Mouse (Mus musculus) kidney, postnatal 0 days (tissue): Measurements from ENCODE around the gene Adm2. TPM values are rescaled to one million over a fixed set of nuclear protein-coding genes. Genes with fewer than 3 reads are reported as not detected.

Experiments used
- ATAC-seq: fragments of 200-750 bp; cut with Nextera tagmentation; replicated peaks from 2 replicates; pipeline ENCODE4 v1.8.0; 2017; ENCODE audit warnings: low read depth, moderate number of reproducible peaks, moderate TSS enrichment, moderate library complexity; ENCODE audit not compliant: low FRiP score
- DNase-seq: peaks from one replicate; pipeline ENCODE4 v3.0.0-alpha.2; 2016; ENCODE audit warnings: low spot score
- H3K27ac ChIP-seq: fragments of 300-500 bp; sonication (generic); 2 replicates; pipeline ENCODE4 v1.5.1; 2014; ENCODE audit warnings: mild to moderate bottlenecking
- H3K27me3 ChIP-seq: fragments of 300-500 bp; sonication (generic); 2 replicates; pipeline ENCODE4 v1.6.1; 2014; ENCODE audit warnings: low read length, mixed read lengths; ENCODE audit not compliant: insufficient read depth
- H3K36me3 ChIP-seq: fragments of 300-500 bp; sonication (generic); 2 replicates; pipeline ENCODE4 v1.6.1; 2014; ENCODE audit warnings: low read length, mixed read lengths; ENCODE audit not compliant: insufficient read depth
- H3K4me1 ChIP-seq: fragments of 300-500 bp; sonication (generic); replicated peaks from 2 replicates; pipeline ENCODE4 v1.6.1; 2014; ENCODE audit warnings: antibody characterized with exemption, low read length, mixed read lengths; ENCODE audit not compliant: insufficient read depth
- H3K4me2 ChIP-seq: fragments of 300-500 bp; sonication (generic); 2 replicates; pipeline ENCODE4 v1.6.1; 2014; ENCODE audit warnings: mild to moderate bottlenecking, low read length, moderate library complexity, mixed read lengths
- H3K4me3 ChIP-seq: fragments of 300-500 bp; sonication (generic); replicated peaks from 2 replicates; pipeline ENCODE4 v1.5.1; 2014; ENCODE audit warnings: low read depth, low read length
- H3K9ac ChIP-seq: fragments of 300-500 bp; sonication (generic); 2 replicates; pipeline ENCODE4 v1.6.1; 2014; ENCODE audit warnings: low read depth, low read length
- H3K9me3 ChIP-seq: fragments of 300-500 bp; sonication (generic); replicated peaks from 2 replicates; pipeline ENCODE4 v1.6.1; 2016; ENCODE audit warnings: low read length, inconsistent platforms, mixed read lengths
- CTCF ChIP-seq: IDR thresholded peaks from 2 replicates; pipeline ENCODE4 v1.5.1; 2016; ENCODE audit warnings: antibody characterized with exemption, low read depth, mild to moderate bottlenecking, moderate library complexity
- WGBS: fragments of 180-500 bp; shearing (Covaris S2); extraction: QIAGEN DNeasy Blood & Tissue Kit; methylation state at CpG from one replicate; pipeline ENCODE4 v1.1.7; 2014; 5-methylcytosine and 5-hydroxymethylcytosine counted together
- polyA plus RNA-seq: library from polyadenylated mRNA; unstranded; fragments of >200 nt; fragmentation: Nextera tagmentation; extraction: Ambion mirVana; gene quantifications from 2 replicates; pipeline ENCODE4 v1.2.1, GENCODE M21; 2015

The Adm2 gene
- polyA plus RNA-seq, 1 experiment from 2014 or later: 1.5 TPM

GRCm38 (mm10) chr15:89286114-89286513 is 36.4 kb upstream of the Adm2 start:
- no peak for TF ChIP-seq CTCF
- Histone ChIP-seq H3K9me3 (no peaks in the 10 kb centered on the region), H3K9ac (no peak overlapping the region), H3K27ac (no peak overlapping the region), H3K27me3 (no peaks in the 10 kb centered on the region), H3K36me3 (peaks cover 65% of the 10 kb centered on the region), H3K4me1 (no peaks in the 10 kb centered on the region), H3K4me2 (no peak overlapping the region), H3K4me3 (no peak overlapping the region)
- no peak for DNase-seq
- WGBS: 66% methylated on average over 7 of the region's 7 CpGs
- no peak for ATAC-seq

- WGBS: 92% methylated on average over 5 of the region's 5 CpGs
- DNase-seq: no peak
- H3K9me3 ChIP-seq: no peaks in the 10 kb centered on the region
- H3K27ac ChIP-seq: no peak overlapping the region
- no peak for TF ChIP-seq CTCF
- peaks cover 65% of the 10 kb centered on the region for H3K36me3 ChIP-seq
- no peaks in the 10 kb centered on the region for H3K4me1 ChIP-seq
- no peaks in the 10 kb centered on the region for H3K27me3 ChIP-seq
- H3K4me2 ChIP-seq: no peak overlapping the region
- no peak for ATAC-seq
- no peak overlapping the region for H3K9ac ChIP-seq
- no peak overlapping the region for H3K4me3 ChIP-seq
These were observed 35.9 kb upstream of the Adm2 start for GRCm38 (mm10) chr15:89286582-89286981.

- H3K4me1 ChIP-seq: no peaks in the 10 kb centered on the region
- H3K4me2 ChIP-seq: no peak overlapping the region
- ATAC-seq (no peak), DNase-seq (no peak)
- WGBS: 77% methylated on average over 23 of the region's 23 CpGs
- no peak for TF ChIP-seq CTCF
- H3K4me3 ChIP-seq: no peak overlapping the region
- H3K36me3 ChIP-seq: peaks cover 63% of the 10 kb centered on the region
- H3K9ac ChIP-seq: no peak overlapping the region
- no peaks in the 10 kb centered on the region for H3K9me3 ChIP-seq
- no peak overlapping the region for H3K27ac ChIP-seq
- no peaks in the 10 kb centered on the region for H3K27me3 ChIP-seq
These were observed 34.2 kb upstream of the Adm2 start for GRCm38 (mm10) chr15:89288227-89288767.

- Histone ChIP-seq H3K27ac (no peak overlapping the region), H3K36me3 (peaks cover 66% of the 10 kb centered on the region), H3K9ac (no peak overlapping the region), H3K4me1 (no peaks in the 10 kb centered on the region), H3K4me2 (no peak overlapping the region), H3K27me3 (no peaks in the 10 kb centered on the region), H3K4me3 (no peak overlapping the region), H3K9me3 (no peaks in the 10 kb centered on the region)
- ATAC-seq (no peak), DNase-seq (no peak)
- TF ChIP-seq CTCF: no peak
- WGBS: 95% methylated on average over 11 of the region's 11 CpGs
These were observed 33.1 kb upstream of the Adm2 start for GRCm38 (mm10) chr15:89289455-89289854.

- Histone ChIP-seq H3K4me2 (no peak overlapping the region), H3K36me3 (peaks cover 79% of the 10 kb centered on the region), H3K27ac (no peak overlapping the region), H3K4me3 (no peak overlapping the region), H3K9ac (no peak overlapping the region), H3K27me3 (no peaks in the 10 kb centered on the region), H3K9me3 (no peaks in the 10 kb centered on the region), H3K4me1 (no peaks in the 10 kb centered on the region)
- WGBS: 83% methylated on average over 3 of the region's 3 CpGs
- DNase-seq (no peak), ATAC-seq (no peak)
- TF ChIP-seq CTCF: no peak
These were observed 31.0 kb upstream of the Adm2 start for GRCm38 (mm10) chr15:89291521-89291920.

GRCm38 (mm10) chr15:89292795-89293194 is 29.7 kb upstream of the Adm2 start:
- Histone ChIP-seq H3K4me3 (no peak overlapping the region), H3K9me3 (no peaks in the 10 kb centered on the region), H3K27ac (no peak overlapping the region), H3K27me3 (no peaks in the 10 kb centered on the region), H3K4me1 (no peaks in the 10 kb centered on the region), H3K9ac (no peak overlapping the region), H3K4me2 (no peak overlapping the region), H3K36me3 (peaks cover 70% of the 10 kb centered on the region)
- DNase-seq (no peak), ATAC-seq (no peak)
- 51% methylated on average over 2 of the region's 2 CpGs for WGBS
- no peak for TF ChIP-seq CTCF

GRCm38 (mm10) chr15:89293778-89294177 is 28.7 kb upstream of the Adm2 start:
- ATAC-seq: 0 out of 2 replicates have a peak, but pooled peaks have one; percentile 10
- no peak for DNase-seq
- Histone ChIP-seq H3K27me3 (no peaks in the 10 kb centered on the region), H3K4me2 (no peak overlapping the region), H3K27ac (no peak overlapping the region), H3K36me3 (peaks cover 60% of the 10 kb centered on the region), H3K9ac (no peak overlapping the region), H3K9me3 (no peaks in the 10 kb centered on the region), H3K4me3 (no peak overlapping the region), H3K4me1 (no peaks in the 10 kb centered on the region)
- WGBS: 93% methylated on average over 10 of the region's 10 CpGs
- TF ChIP-seq CTCF: no peak
